Mouse (Mus musculus) lung, adult 18-20 months (tissue): ENCODE data around the gene Zfp995.
"Not testable (repeated sequence)": the region's sequence is repeated elsewhere in the genome, so short reads cannot be mapped to it uniquely, and the experiment has no call there.

ENCODE experiments used
- DNase-seq, 2 experiments: peaks; one replicate each; pipeline ENCODE4 v3.0.0; 2022; ENCODE audit warnings: mixed read lengths in 2 of 2

The Zfp995 gene

GRCm38 (mm10) chr17:21909456-21910052, at the start of gene Zfp995:
TSS of gene Zfp995 (minus strand) at chr17:21909926.
- peak; percentile 81 to 83 for DNase-seq

- no peak for DNase-seq
Observed at GRCm38 (mm10) chr17:21909039-21909438, 687 bp downstream of the Zfp995 start.

GRCm38 (mm10) chr17:21871256-21871655, 38.5 kb downstream of the Zfp995 start:
- no peak for DNase-seq

- DNase-seq: not testable (repeated sequence)
Observed at GRCm38 (mm10) chr17:21846322-21846582, 63.5 kb downstream of the Zfp995 start.

- DNase-seq: peak; percentile 67 to 74
Observed at GRCm38 (mm10) chr17:21845545-21846321, 64.0 kb downstream of the Zfp995 start, which contains the start of gene Zfp820. TSS of gene Zfp820 (minus strand) at chr17:21845772.

GRCm38 (mm10) chr17:21838510-21838909, 71.2 kb downstream of the Zfp995 start:
- DNase-seq: no peak
